Mouse (Mus musculus): ENCODE data around the gene Usp30.

GRCm38 (mm10) chr5:114130211-114130605 is 64.9 kb downstream of the Usp30 start, which contains the start of gene Ung:
- no peak for TF ChIP-seq POLR2A (IDR thresholded peaks at IDR 0.05; ENCODE audit: borderline replicate concordance, insufficient read depth, low read length)
- TF ChIP-seq CTCF (IDR thresholded peaks at IDR 0.05; ENCODE audit: borderline replicate concordance, insufficient read depth, low read depth, low read length): no peak
